Mouse (Mus musculus) kidney, postnatal 14 days (tissue): ENCODE data around the gene Aanat.
A peak's percentile ranks its signal among the peaks of the same experiment; 100 is the strongest.

Source experiments
- DNase-seq: peaks from one replicate; pipeline ENCODE4 v3.0.0; 2022; ENCODE audit warnings: mixed read lengths

Gene Aanat

GRCm38 (mm10) chr11:116611883-116612282 lies 25.7 kb downstream of the Aanat start:
- no peak for DNase-seq

DNA sequence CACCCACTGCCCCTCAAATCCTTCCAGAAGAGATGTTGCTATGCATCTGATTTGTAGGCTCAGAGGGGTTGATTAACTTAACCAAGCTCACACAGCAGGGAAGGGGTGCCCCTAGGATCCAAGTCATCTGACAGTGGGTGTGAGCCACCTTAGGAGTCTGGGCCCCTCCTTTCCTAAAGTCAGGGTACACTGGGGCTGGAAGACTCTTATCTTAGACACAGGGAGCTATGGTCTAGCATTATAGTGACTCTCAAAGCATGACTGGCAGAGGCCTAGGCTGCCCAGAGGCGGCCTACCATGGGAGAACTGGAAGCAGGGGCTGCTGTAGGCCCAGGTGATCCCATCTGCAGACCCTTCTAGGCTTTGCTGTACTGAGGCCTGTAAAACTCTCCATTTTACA lies 26.3 kb downstream of the Aanat start:
- DNase-seq: no peak

DNA sequence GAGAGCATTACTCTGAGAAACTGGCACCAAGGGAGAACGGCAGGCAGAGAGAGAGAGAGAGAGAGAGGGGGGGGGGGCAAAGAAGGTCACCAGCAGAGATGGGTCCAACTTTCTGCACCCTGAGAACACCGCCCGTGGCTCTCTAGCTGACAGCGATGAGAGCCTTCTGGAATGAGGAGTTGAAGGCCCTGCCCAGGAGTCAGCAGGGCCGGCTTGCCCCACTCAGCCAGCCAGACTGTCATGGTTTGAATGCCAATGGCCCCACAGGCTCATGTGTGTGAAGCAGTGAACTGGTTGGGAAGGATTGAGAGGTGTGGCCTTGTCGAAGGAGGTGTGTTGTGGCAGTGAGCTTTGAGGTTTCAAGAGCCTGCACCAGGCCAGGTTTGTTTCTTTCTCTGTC lies 27.0 kb downstream of the Aanat start:
- DNase-seq: no peak

- DNase-seq: peak; percentile 68
Measured at GRCm38 (mm10) chr11:116615735-116616437, 29.7 kb downstream of the Aanat start.

- no peak for DNase-seq
Measured at GRCm38 (mm10) chr11:116616438-116617118, 30.3 kb downstream of the Aanat start.

GRCm38 (mm10) chr11:116617641-116618040 lies 31.4 kb downstream of the Aanat start:
- no peak for DNase-seq

GRCm38 (mm10) chr11:116618666-116619065 lies 32.4 kb downstream of the Aanat start:
- DNase-seq: no peak

- peak; percentile 69 for DNase-seq
Measured at GRCm38 (mm10) chr11:116619156-116619555, 32.9 kb downstream of the Aanat start.

- no peak for DNase-seq
Measured at GRCm38 (mm10) chr11:116619561-116619960, 33.3 kb downstream of the Aanat start.

- DNase-seq: no peak
Measured at GRCm38 (mm10) chr11:116620073-116620472, 33.8 kb downstream of the Aanat start.

DNA sequence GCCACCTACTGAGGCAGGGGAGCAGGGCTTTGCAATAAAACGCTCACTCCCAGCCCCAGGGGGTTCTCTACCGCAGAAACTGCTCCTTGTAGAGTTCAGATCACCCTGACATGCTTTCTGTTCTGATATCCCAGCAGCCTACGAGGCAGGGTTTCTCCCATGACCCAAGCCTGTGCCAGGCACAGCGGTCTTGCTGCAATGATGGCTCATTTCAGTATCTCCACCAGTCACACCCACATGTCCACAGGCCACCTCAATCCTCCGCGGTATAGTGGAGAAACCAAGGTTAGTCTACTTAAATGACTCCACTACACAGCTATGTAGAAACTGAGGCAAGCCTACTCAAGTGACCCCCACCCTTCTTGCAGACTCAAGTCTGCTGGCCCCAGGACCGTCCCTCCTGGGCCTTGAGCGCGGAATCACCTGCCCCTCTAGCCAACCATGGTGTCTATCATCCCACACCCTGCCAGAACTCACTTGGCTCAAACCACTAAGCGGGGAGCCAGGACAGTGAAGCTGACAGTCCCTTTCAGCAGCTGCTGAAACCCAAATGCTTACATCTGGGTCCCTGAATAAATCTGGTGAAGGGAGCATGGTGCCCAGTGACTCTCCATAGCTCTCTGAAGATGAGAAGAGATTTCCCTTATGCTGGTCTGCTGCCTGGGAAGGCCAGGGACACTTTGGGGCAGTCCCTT lies 34.5 kb downstream of the Aanat start:
- DNase-seq: no peak

DNA sequence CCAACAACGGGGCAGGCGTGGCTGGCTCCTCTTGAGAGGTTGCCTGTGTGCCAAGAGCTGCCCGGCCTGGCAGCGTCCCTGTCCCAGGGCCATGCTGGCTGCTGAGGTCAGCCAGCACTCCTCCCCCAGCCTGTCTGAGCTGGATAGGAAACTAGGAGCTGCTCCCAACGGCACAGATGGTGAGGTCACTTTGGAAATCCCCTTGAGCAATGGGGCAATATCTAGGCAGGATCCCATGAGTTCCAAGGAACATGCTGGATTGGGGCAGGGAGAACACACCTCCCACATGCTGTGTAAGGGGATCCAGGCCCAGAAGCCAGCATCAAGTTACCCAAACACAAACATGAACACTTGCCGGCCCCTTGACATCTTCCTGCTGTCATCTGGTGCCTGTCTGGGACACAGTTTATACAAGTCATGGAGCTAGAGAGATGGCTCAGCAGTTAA lies 35.0 kb downstream of the Aanat start:
- peak; percentile 81 for DNase-seq

GRCm38 (mm10) chr11:116623281-116624124 lies 37.3 kb downstream of the Aanat start:
- DNase-seq: no peak

DNA sequence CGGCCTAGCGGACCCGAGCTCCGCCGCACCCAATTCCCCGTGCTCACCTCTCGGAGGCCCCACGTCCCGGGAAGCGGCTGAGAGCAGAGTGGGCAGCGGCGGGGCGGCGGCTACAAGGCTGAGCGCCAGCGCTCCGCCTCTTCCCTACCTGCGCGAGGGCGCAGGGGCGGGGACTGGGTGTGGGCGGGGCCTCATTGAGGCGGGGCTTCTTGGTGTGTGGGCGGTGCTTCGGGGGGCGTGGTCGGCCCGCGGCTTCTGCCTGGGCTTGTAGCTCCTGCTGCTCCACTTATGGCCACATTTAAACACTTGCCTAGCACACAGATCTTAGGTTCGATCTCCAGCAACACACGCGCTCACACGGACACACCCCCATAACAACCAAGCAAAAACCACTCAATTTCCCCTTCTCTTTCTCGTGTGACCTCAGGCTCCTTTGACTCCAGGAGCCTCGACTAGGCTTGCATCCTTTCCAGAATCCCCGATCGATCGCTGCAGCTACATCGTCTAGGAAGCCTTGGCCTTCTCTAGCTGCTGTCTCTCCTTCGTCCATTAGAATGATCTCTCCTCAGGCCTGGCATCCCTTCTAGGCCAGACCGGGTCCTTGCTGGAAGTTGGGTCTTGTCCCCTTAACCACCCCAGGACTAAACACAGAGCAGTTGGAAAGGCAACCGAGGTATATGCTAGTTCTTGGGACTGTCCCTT lies 38.0 kb downstream of the Aanat start:
- peak; percentile 93 for DNase-seq

GRCm38 (mm10) chr11:116625081-116626000 lies 39.1 kb downstream of the Aanat start:
- DNase-seq: no peak

- DNase-seq: no peak
Measured at GRCm38 (mm10) chr11:116626299-116627071, 40.3 kb downstream of the Aanat start, which contains the start of gene Rhbdf2. Gene Rhbdf2, minus strand, starts transcription at chr11:116627019.

GRCm38 (mm10) chr11:116627072-116628020 lies 41.1 kb downstream of the Aanat start:
- no peak for DNase-seq

DNA sequence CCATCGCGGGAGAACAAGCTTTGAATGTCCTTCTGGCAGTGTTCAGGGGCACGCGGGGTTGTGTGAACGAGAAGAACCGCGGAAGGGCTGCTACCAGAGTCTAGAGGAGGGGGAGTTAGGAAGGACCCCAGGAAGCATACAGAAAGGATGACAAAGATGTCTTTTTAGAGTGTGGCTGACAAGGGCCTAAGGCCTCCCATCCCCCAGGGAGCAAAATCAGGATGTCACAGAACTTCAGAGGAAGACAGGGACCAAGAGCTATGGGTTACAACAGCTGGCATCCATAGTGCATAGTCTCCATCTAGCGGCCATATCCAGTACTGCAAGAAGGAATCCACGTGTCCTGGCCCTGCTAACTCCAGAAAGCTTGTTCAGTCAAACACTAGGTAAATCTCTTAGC lies 42.5 kb downstream of the Aanat start:
- DNase-seq: peak; percentile 92

DNA sequence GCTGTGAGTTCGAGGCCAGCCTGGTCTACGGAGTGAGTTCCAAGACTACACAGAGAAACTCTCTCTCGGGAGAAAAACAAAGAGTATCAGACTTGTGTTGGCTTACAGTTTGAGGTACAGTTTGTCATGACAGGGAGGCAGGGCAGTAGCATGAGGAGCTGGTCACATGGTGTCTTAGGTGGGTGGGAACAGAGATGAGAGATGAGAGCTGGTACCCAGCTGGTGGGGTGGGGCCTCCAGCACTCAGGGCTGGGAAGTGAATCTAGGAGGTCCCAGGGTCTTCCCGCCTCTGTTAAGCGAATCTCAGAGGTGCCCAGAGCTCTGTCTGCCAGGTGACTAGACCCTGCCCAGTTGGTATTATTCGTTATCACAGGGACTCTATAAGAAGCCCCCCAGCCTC lies 43.2 kb downstream of the Aanat start:
- no peak for DNase-seq
